In genomic region chr11:58671825-58672224, GRCm38 (mm10) we compare ENCODE assay signal across 33 mouse cellular contexts. TPM values are rescaled to one million over a fixed set of nuclear protein-coding genes. Genes with fewer than 3 reads are reported as not detected.
DNase-seq lines count a peak whose midpoint lies in the region; ATAC-seq and TF ChIP-seq lines count a peak whose summit lies in the region.
"Had no signal": no experiment of that assay in that cellular context is flagged by ENCODE, and none has a peak within 500 bp of the region (broad histone marks: within the 10 kb centered on the region; RNA-seq: fewer than 3 reads in every experiment).

No protein-coding gene starts in this region.

- no peak for TF ChIP-seq POLR2A in heart, adult 2 months (IDR thresholded peaks at IDR 0.05; ENCODE audit: insufficient read depth, low read depth, low read length)
- TF ChIP-seq POLR2A in brain, embryonic 14.5 days (IDR thresholded peaks at IDR 0.05; ENCODE audit: borderline replicate concordance, extremely low read depth, insufficient read depth, insufficient read length, poor library complexity, severe bottlenecking), result no peak

- intact Hi-C loops in heart, adult 2 months (cut with DNase I), result no loop called here
- intact Hi-C loops in heart, postnatal 14 days (cut with DNase I), result no loop called here

- ATAC-seq in liver, postnatal 0 days, result no peak
- ATAC-seq in erythroid progenitor cell, adult 5-6 weeks (replicated peaks; ENCODE audit: low FRiP score, poor library complexity, severe bottlenecking), result no peak
- ATAC-seq: activated CD4-positive, CD25-positive, alpha-beta regulatory T cell, adult 4 months had no signal

- H3K27me3 ChIP-seq in heart, adult 2 months (ENCODE audit: control insufficient read depth, insufficient read depth, low read length), result no peaks in the 10 kb centered on the region
- H3K27me3 ChIP-seq in liver, postnatal 0 days (ENCODE audit: insufficient read depth, low read length), result no peaks in the 10 kb centered on the region
- H3K27me3 ChIP-seq: hindbrain, embryonic 15.5 days; limb, embryonic 13.5 days; liver, embryonic 15.5 days had no signal

- no peaks in the 10 kb centered on the region for H3K9me3 ChIP-seq in liver, postnatal 0 days (ENCODE audit: low read length)
- H3K9me3 ChIP-seq: embryonic facial prominence, embryonic 10.5 days; forebrain, embryonic 10.5 days; heart, embryonic 10.5 days; hindbrain, embryonic 15.5 days; limb, embryonic 13.5 days; liver, embryonic 15.5 days had no signal

- 53% methylated on average over 4 of the region's 4 CpGs for WGBS in heart, adult 2 months
- 45% methylated on average over 4 of the region's 4 CpGs for whole genome bisulfite sequencing in liver, postnatal 0 days (ENCODE audit: insufficient replicate concordance)

- peak; percentile 22; the same call in 1 of the 2 replicates for TF ChIP-seq CTCF in heart, adult 2 months (IDR thresholded peaks at IDR 0.05)
- peak; percentile 23 for TF ChIP-seq CTCF in liver, postnatal 0 days (IDR thresholded peaks at IDR 0.05; ENCODE audit: low read depth)
- TF ChIP-seq CTCF in brain, embryonic 14.5 days (IDR thresholded peaks at IDR 0.05; ENCODE audit: borderline replicate concordance, extremely low read depth, insufficient read depth, insufficient read length), result peak; percentile 31; the same call in 1 of the 2 replicates

- no peak overlapping the region for H3K9ac ChIP-seq in heart, adult 2 months (ENCODE audit: low read depth, low read length)
- H3K9ac ChIP-seq in liver, postnatal 0 days (replicated peaks), result no peak overlapping the region
- H3K9ac ChIP-seq: hindbrain, embryonic 15.5 days; limb, embryonic 13.5 days; liver, embryonic 15.5 days had no signal

- H3K27ac ChIP-seq in heart, adult 2 months, result no peak overlapping the region
- no peak overlapping the region for H3K27ac ChIP-seq in liver, postnatal 0 days (ENCODE audit: low read depth)
- H3K27ac ChIP-seq: embryonic facial prominence, embryonic 10.5 days; forebrain, embryonic 10.5 days; heart, embryonic 10.5 days; hindbrain, embryonic 15.5 days; limb, embryonic 13.5 days; liver, embryonic 15.5 days; macrophage had no signal

- no peak overlapping the region for H3K4me2 ChIP-seq in liver, postnatal 0 days (ENCODE audit: low read depth, low read length)
- H3K4me2 ChIP-seq: hindbrain, embryonic 15.5 days; limb, embryonic 13.5 days; liver, embryonic 15.5 days had no signal

- H3K4me3 ChIP-seq in heart, adult 2 months, result no peak overlapping the region
- no peak overlapping the region for H3K4me3 ChIP-seq in liver, postnatal 0 days (ENCODE audit: low read depth, low read length)
- H3K4me3 ChIP-seq: embryonic facial prominence, embryonic 10.5 days; forebrain, embryonic 10.5 days; heart, embryonic 10.5 days; hindbrain, embryonic 15.5 days; limb, embryonic 13.5 days; liver, embryonic 15.5 days had no signal

- no peaks in the 10 kb centered on the region for H3K4me1 ChIP-seq in heart, adult 2 months (ENCODE audit: control insufficient read depth, insufficient read depth, low read length)
- no peaks in the 10 kb centered on the region for H3K4me1 ChIP-seq in liver, postnatal 0 days (ENCODE audit: insufficient read depth)
- H3K4me1 ChIP-seq: embryonic facial prominence, embryonic 10.5 days; forebrain, embryonic 10.5 days; heart, embryonic 10.5 days; hindbrain, embryonic 15.5 days; limb, embryonic 13.5 days; liver, embryonic 15.5 days had no signal

- H3K79me2 ChIP-seq in heart, adult 2 months (replicated peaks; ENCODE audit: control insufficient read depth, insufficient read depth, low read length), result no peaks in the 10 kb centered on the region

- no peaks in the 10 kb centered on the region for H3K36me3 ChIP-seq in heart, adult 2 months (ENCODE audit: control insufficient read depth, insufficient read depth, low read length)
- H3K36me3 ChIP-seq in liver, postnatal 0 days (replicated peaks; ENCODE audit: insufficient read depth, low read length), result no peaks in the 10 kb centered on the region
- H3K36me3 ChIP-seq: embryonic facial prominence, embryonic 10.5 days; forebrain, embryonic 10.5 days; heart, embryonic 10.5 days; hindbrain, embryonic 15.5 days; limb, embryonic 13.5 days; liver, embryonic 15.5 days had no signal

- no peak for DNase-seq in heart, adult 2 months
- no peak for DNase-seq in heart, postnatal 14 days
- no peak for DNase-seq in liver, postnatal 0 days
- no peak for DNase-seq in liver
- DNase-seq in ES-CJ7 (ENCODE audit: low read depth, low spot score), result peak; percentile 10
- DNase-seq in brain, embryonic 14.5 days (ENCODE audit: low read depth), result peak; percentile 0
- no peak for DNase-seq in left cerebral cortex, adult 8-10 months (ENCODE audit: low spot score in 2 of 2)
- DNase-seq: adrenal gland, adult 8-10 months; B cell, adult 2 months; cerebellum, adult 8-10 months; cerebellum, postnatal 36 days; gastrocnemius, postnatal 36 days; kidney, adult 18-20 months; kidney, postnatal 14 days; layer of hippocampus, postnatal 36 days; right cerebral cortex, postnatal 14 days had no signal

- no peak for TF ChIP-seq EP300 in heart, adult 2 months (IDR thresholded peaks at IDR 0.05; ENCODE audit: insufficient read depth, low read depth, low read length)
- TF ChIP-seq EP300 in liver, postnatal 0 days (IDR thresholded peaks at IDR 0.05; ENCODE audit: low read depth), result no peak

RNA-seq across cellular contexts. Expression of gene Olfr320, which starts 9.1 kb away (rescaled TPM):
- total RNA-seq in heart, adult 2 months (2021), result not detected
- not detected in 2 replicates for polyA plus RNA-seq in heart, adult 2 months (2012; rRNA removed)
- total RNA-seq in heart, postnatal 14 days (2021), result not detected
- polyA plus RNA-seq in liver, postnatal 0 days (2015; fragmentation: Nextera tagmentation; extraction: Ambion mirVana), result not detected in 2 replicates
- polyA plus RNA-seq in brain, embryonic 14.5 days (2012; rRNA removed), result not detected in 2 replicates
- not detected for total RNA-seq in left cerebral cortex, adult 8-10 months (2022)
- not detected in 2 replicates for total RNA-seq in erythroid progenitor cell, adult 5-6 weeks (2015; ENCODE audit: low replicate concordance)
- not detected in 2 replicates for total RNA-seq in erythroid progenitor cell, adult 5-6 weeks (2017; ENCODE audit: low replicate concordance)
- total RNA-seq: adrenal gland, adult 8-10 months; CH12.LX; gastrocnemius, postnatal 36 days; hematopoietic stem cell, adult 5-6 weeks; layer of hippocampus, adult 18-20 months; layer of hippocampus, postnatal 36 days; left cerebral cortex, postnatal 14 days had no signal
- polyA plus RNA-seq: embryonic facial prominence, embryonic 10.5 days; forebrain, embryonic 10.5 days; heart, embryonic 10.5 days; heart, embryonic 16.5 days; hindbrain, embryonic 15.5 days; limb, embryonic 13.5 days; liver, embryonic 15.5 days; lung, embryonic 16.5 days; macrophage; neural tube, embryonic 11.5 days; thymus, postnatal 0 days had no signal

RNA-seq across cellular contexts. Expression of gene Olfr322, which starts 13.2 kb away (rescaled TPM):
- total RNA-seq in heart, adult 2 months (2021), result not detected
- not detected in 2 replicates for polyA plus RNA-seq in heart, adult 2 months (2012; rRNA removed)
- total RNA-seq in heart, postnatal 14 days (2021), result not detected
- 0.06 TPM in 1 of 2 replicates, not detected in the other for polyA plus RNA-seq in liver, postnatal 0 days (2015; fragmentation: Nextera tagmentation; extraction: Ambion mirVana)
- polyA plus RNA-seq in brain, embryonic 14.5 days (2012; rRNA removed), result not detected in 2 replicates
- total RNA-seq in left cerebral cortex, adult 8-10 months (2022), result not detected
- total RNA-seq in erythroid progenitor cell, adult 5-6 weeks (2015; ENCODE audit: low replicate concordance), result 0.42 TPM in 1 of 2 replicates, not detected in the other
- 0.77 and 1.9 TPM in 2 replicates for total RNA-seq in erythroid progenitor cell, adult 5-6 weeks (2017; ENCODE audit: low replicate concordance)
- total RNA-seq: adrenal gland, adult 8-10 months; CH12.LX; gastrocnemius, postnatal 36 days; hematopoietic stem cell, adult 5-6 weeks; layer of hippocampus, adult 18-20 months; layer of hippocampus, postnatal 36 days; left cerebral cortex, postnatal 14 days had no signal
- polyA plus RNA-seq: activated CD4-positive, CD25-positive, alpha-beta regulatory T cell, adult 4 months; forebrain, embryonic 10.5 days; heart, embryonic 10.5 days; heart, embryonic 16.5 days; hindbrain, embryonic 15.5 days; limb, embryonic 13.5 days; liver, embryonic 15.5 days; lung, embryonic 16.5 days; macrophage; neural tube, embryonic 11.5 days; thymus, postnatal 0 days had no signal

RNA-seq across cellular contexts. Expression of gene Olfr319, which starts 27.1 kb away (rescaled TPM):
- total RNA-seq in heart, adult 2 months (2021), result not detected
- polyA plus RNA-seq in heart, adult 2 months (2012; rRNA removed), result not detected in 2 replicates
- total RNA-seq in heart, postnatal 14 days (2021), result not detected
- not detected in 2 replicates for polyA plus RNA-seq in liver, postnatal 0 days (2015; fragmentation: Nextera tagmentation; extraction: Ambion mirVana)
- polyA plus RNA-seq in brain, embryonic 14.5 days (2012; rRNA removed), result 0.10 TPM in 1 of 2 replicates, not detected in the other
- total RNA-seq in left cerebral cortex, adult 8-10 months (2022), result not detected
- not detected in 2 replicates for total RNA-seq in erythroid progenitor cell, adult 5-6 weeks (2015; ENCODE audit: low replicate concordance)
- total RNA-seq in erythroid progenitor cell, adult 5-6 weeks (2017; ENCODE audit: low replicate concordance), result not detected in 2 replicates
- total RNA-seq: adrenal gland, adult 8-10 months; CH12.LX; gastrocnemius, postnatal 36 days; hematopoietic stem cell, adult 5-6 weeks; layer of hippocampus, adult 18-20 months; layer of hippocampus, postnatal 36 days; left cerebral cortex, postnatal 14 days had no signal
- polyA plus RNA-seq: activated CD4-positive, CD25-positive, alpha-beta regulatory T cell, adult 4 months; embryonic facial prominence, embryonic 10.5 days; forebrain, embryonic 10.5 days; heart, embryonic 10.5 days; heart, embryonic 16.5 days; hindbrain, embryonic 15.5 days; limb, embryonic 13.5 days; liver, embryonic 15.5 days; lung, embryonic 16.5 days; macrophage; neural tube, embryonic 11.5 days; thymus, postnatal 0 days had no signal

RNA-seq across cellular contexts. Expression of gene Trim58, which starts 31.6 kb away (rescaled TPM):
- total RNA-seq in heart, adult 2 months (2021), result under 1 TPM in 1 of 2 experiments, not detected in 1; 0.20 TPM
- 0.06 TPM in 1 of 2 replicates, not detected in the other for polyA plus RNA-seq in heart, adult 2 months (2012; rRNA removed)
- total RNA-seq in heart, postnatal 14 days (2021), result under 1 TPM in 1 of 2 experiments, not detected in 1; 0.17 TPM
- 5.8 and 5.9 TPM in 2 replicates for polyA plus RNA-seq in liver, postnatal 0 days (2015; fragmentation: Nextera tagmentation; extraction: Ambion mirVana)
- polyA plus RNA-seq in brain, embryonic 14.5 days (2012; rRNA removed), result 0.11 TPM in 1 of 2 replicates, not detected in the other
- total RNA-seq in left cerebral cortex, adult 8-10 months (2022), result not detected
- total RNA-seq in erythroid progenitor cell, adult 5-6 weeks (2015; ENCODE audit: low replicate concordance), result 56.9 and 65.4 TPM in 2 replicates
- total RNA-seq in erythroid progenitor cell, adult 5-6 weeks (2017; ENCODE audit: low replicate concordance), result 45.0 and 61.1 TPM in 2 replicates
- total RNA-seq: adrenal gland, adult 8-10 months; CH12.LX; gastrocnemius, postnatal 36 days; layer of hippocampus, adult 18-20 months; layer of hippocampus, postnatal 36 days had no signal
- polyA plus RNA-seq: activated CD4-positive, CD25-positive, alpha-beta regulatory T cell, adult 4 months; macrophage; thymus, postnatal 0 days had no signal

RNA-seq across cellular contexts. Expression of gene Olfr323, which starts 41.5 kb away (rescaled TPM):
- total RNA-seq in heart, adult 2 months (2021), result not detected
- polyA plus RNA-seq in heart, adult 2 months (2012; rRNA removed), result not detected in 2 replicates
- not detected for total RNA-seq in heart, postnatal 14 days (2021)
- not detected in 2 replicates for polyA plus RNA-seq in liver, postnatal 0 days (2015; fragmentation: Nextera tagmentation; extraction: Ambion mirVana)
- not detected in 2 replicates for polyA plus RNA-seq in brain, embryonic 14.5 days (2012; rRNA removed)
- not detected for total RNA-seq in left cerebral cortex, adult 8-10 months (2022)
- not detected in 2 replicates for total RNA-seq in erythroid progenitor cell, adult 5-6 weeks (2015; ENCODE audit: low replicate concordance)
- total RNA-seq in erythroid progenitor cell, adult 5-6 weeks (2017; ENCODE audit: low replicate concordance), result not detected in 2 replicates
- total RNA-seq: adrenal gland, adult 8-10 months; CH12.LX; gastrocnemius, postnatal 36 days; hematopoietic stem cell, adult 5-6 weeks; layer of hippocampus, postnatal 36 days; left cerebral cortex, postnatal 14 days had no signal
- polyA plus RNA-seq: activated CD4-positive, CD25-positive, alpha-beta regulatory T cell, adult 4 months; embryonic facial prominence, embryonic 10.5 days; forebrain, embryonic 10.5 days; heart, embryonic 10.5 days; heart, embryonic 16.5 days; hindbrain, embryonic 15.5 days; limb, embryonic 13.5 days; liver, embryonic 15.5 days; lung, embryonic 16.5 days; macrophage; neural tube, embryonic 11.5 days; thymus, postnatal 0 days had no signal

Comparison
In these comparisons a context has a peak if more than half of its experiments do, and no peak if none do; other contexts are left out.
1. DNase-seq: peak in ES-CJ7 (single experiment) and brain, embryonic 14.5 days (single experiment); none in heart, adult 2 months (0 of 2), heart, postnatal 14 days (0 of 2), liver, postnatal 0 days (single experiment), liver (single experiment) and left cerebral cortex, adult 8-10 months (0 of 2).
2. Peak in every context shown above with its lines, with median percentiles within 50 percentile points of each other: CTCF ChIP-seq.